Mouse (Mus musculus) ES-Bruce4 (cell line): ENCODE measurements around the gene Nfasc. TPM values are rescaled to one million over a fixed set of nuclear protein-coding genes. Genes with fewer than 3 reads are reported as not detected.

ENCODE experiments used
- H3K27ac ChIP-seq: 2 replicates; pipeline ENCODE4 v1.5.1; 2012; ENCODE audit warnings: low read length, inconsistent platforms; ENCODE audit not compliant: insufficient read depth
- H3K27me3 ChIP-seq: 2 replicates; pipeline ENCODE4 v1.6.1; 2012; ENCODE audit warnings: mild to moderate bottlenecking, low read length, inconsistent platforms; ENCODE audit not compliant: control insufficient read depth, poor library complexity, insufficient read depth, severe bottlenecking
- H3K36me3 ChIP-seq: 2 replicates; pipeline ENCODE4 v1.6.1; 2012; ENCODE audit warnings: inconsistent platforms, mild to moderate bottlenecking, low read length, moderate library complexity; ENCODE audit not compliant: control insufficient read depth, poor library complexity, insufficient read depth, severe bottlenecking
- H3K4me1 ChIP-seq: one replicate; pipeline ENCODE4 v1.8.1; 2011; ENCODE audit warnings: low read length; ENCODE audit not compliant: control insufficient read depth, insufficient read depth
- H3K4me3 ChIP-seq: 2 replicates; pipeline ENCODE4 v1.5.1; 2011; ENCODE audit warnings: low read depth, mild to moderate bottlenecking, low read length
- H3K9ac ChIP-seq: 2 replicates; pipeline ENCODE4 v1.6.1; 2012; ENCODE audit warnings: low read depth, mild to moderate bottlenecking, inconsistent platforms; ENCODE audit not compliant: poor library complexity, severe bottlenecking
- H3K9me3 ChIP-seq: replicated peaks from 2 replicates; pipeline ENCODE4 v1.6.1; 2012; ENCODE audit warnings: mild to moderate bottlenecking, low read length, inconsistent platforms; ENCODE audit not compliant: control insufficient read depth, poor library complexity, insufficient read depth, severe bottlenecking
- CTCF ChIP-seq: IDR thresholded peaks from one replicate; pipeline ENCODE4 v1.8.1; 2011; ENCODE audit warnings: low read depth, low read length
- EP300 ChIP-seq: IDR thresholded peaks from 2 replicates; pipeline ENCODE4 v1.6.1; 2011; ENCODE audit warnings: low read depth, low read length; ENCODE audit not compliant: insufficient read depth
- POLR2A ChIP-seq: IDR thresholded peaks from one replicate; pipeline ENCODE4 v1.8.1; 2011; ENCODE audit warnings: low read length; ENCODE audit not compliant: insufficient read depth
- polyA plus RNA-seq: library from polyadenylated mRNA; stranded (reverse); fragments of >200 nt; gene quantifications from 2 replicates; pipeline ENCODE4 v1.2.4, GENCODE M21; 2011; ENCODE audit warnings: low read depth; ENCODE audit not compliant: missing spikeins, insufficient read depth, insufficient read length

Gene Nfasc
- polyA plus RNA-seq, 1 experiment, result 11.0 TPM

DNA sequence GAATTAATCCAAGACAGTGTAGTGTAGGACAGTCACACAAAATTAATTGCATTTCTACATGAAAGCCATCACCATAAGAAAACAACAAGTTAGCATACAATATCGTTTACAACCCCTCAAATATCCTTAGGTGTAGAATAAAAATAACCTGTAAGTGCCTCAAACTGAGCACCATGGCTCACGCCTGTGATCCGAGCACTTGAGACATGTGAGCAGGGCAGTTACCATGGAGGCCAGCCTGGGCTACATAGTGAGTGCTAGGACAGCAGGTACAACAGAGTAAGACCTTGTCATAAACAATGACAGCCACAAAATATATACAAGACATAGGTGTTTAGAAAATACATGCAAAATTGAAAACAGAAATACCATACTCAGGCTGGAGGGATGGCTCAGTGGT, 68.9 kb downstream of the Nfasc start:
- Histone ChIP-seq H3K4me3 (no peak overlapping the region), H3K36me3 (no peaks in the 10 kb centered on the region), H3K4me1 (no peaks in the 10 kb centered on the region), H3K27me3 (no peaks in the 10 kb centered on the region), H3K9me3 (no peaks in the 10 kb centered on the region), H3K27ac (no peak overlapping the region), H3K9ac (no peak overlapping the region)
- TF ChIP-seq POLR2A (no peak), EP300 (no peak), CTCF (no peak)

DNA sequence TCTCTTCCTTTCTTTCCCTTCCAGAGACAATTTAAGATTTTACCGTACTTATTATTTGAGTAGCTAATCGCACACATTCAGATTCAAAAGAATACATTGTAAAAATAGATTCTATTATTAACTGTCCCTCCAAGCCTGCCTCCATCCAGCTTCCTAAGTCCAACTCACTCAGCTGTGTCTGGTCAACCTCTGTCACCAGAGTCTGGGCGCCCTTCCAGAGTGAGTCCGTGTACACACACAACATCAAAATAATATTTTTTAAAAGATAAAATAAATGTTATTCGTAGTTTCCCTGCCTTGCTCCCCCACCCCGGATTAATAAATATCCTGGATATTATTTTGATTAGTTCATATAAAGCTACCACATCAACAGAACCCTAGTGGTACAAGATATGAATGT, 72.4 kb downstream of the Nfasc start:
- Histone ChIP-seq H3K4me3 (no peak overlapping the region), H3K36me3 (no peaks in the 10 kb centered on the region), H3K9me3 (no peaks in the 10 kb centered on the region), H3K27me3 (no peaks in the 10 kb centered on the region), H3K4me1 (no peaks in the 10 kb centered on the region), H3K27ac (no peak overlapping the region), H3K9ac (no peak overlapping the region)
- TF ChIP-seq CTCF (no peak), POLR2A (no peak), EP300 (no peak)

GRCm38 (mm10) chr1:132660354-132660753, 81.2 kb downstream of the Nfasc start:
- Histone ChIP-seq H3K27me3 (no peaks in the 10 kb centered on the region), H3K9me3 (no peaks in the 10 kb centered on the region), H3K4me1 (peaks cover 7% of the 10 kb centered on the region), H3K9ac (no peak overlapping the region), H3K4me3 (no peak overlapping the region), H3K36me3 (no peaks in the 10 kb centered on the region), H3K27ac (no peak overlapping the region)
- TF ChIP-seq EP300 (no peak), POLR2A (no peak), CTCF (no peak)

- TF ChIP-seq EP300 (peak; percentile 72; the same call in 1 of the 2 replicates), POLR2A (no peak)
Observed at GRCm38 (mm10) chr1:132659604-132660003, 82.0 kb downstream of the Nfasc start.

GRCm38 (mm10) chr1:132655611-132656010, 86.0 kb downstream of the Nfasc start:
- Histone ChIP-seq H3K9me3 (no peaks in the 10 kb centered on the region), H3K4me1 (peaks cover 10% of the 10 kb centered on the region), H3K36me3 (no peaks in the 10 kb centered on the region), H3K9ac (no peak overlapping the region), H3K27ac (no peak overlapping the region), H3K27me3 (no peaks in the 10 kb centered on the region), H3K4me3 (no peak overlapping the region)
- no peak for TF ChIP-seq EP300
- no peak for TF ChIP-seq CTCF
- TF ChIP-seq POLR2A, result no peak

More at GRCm38 (mm10) chr1:132659604-132660003, 82.0 kb downstream of the Nfasc start:
- Histone ChIP-seq H3K9me3 (no peaks in the 10 kb centered on the region), H3K4me1 (peaks cover 7% of the 10 kb centered on the region), H3K36me3 (no peaks in the 10 kb centered on the region), H3K27me3 (no peaks in the 10 kb centered on the region), H3K27ac (no peak overlapping the region), H3K4me3 (no peak overlapping the region), H3K9ac (no peak overlapping the region)

DNA sequence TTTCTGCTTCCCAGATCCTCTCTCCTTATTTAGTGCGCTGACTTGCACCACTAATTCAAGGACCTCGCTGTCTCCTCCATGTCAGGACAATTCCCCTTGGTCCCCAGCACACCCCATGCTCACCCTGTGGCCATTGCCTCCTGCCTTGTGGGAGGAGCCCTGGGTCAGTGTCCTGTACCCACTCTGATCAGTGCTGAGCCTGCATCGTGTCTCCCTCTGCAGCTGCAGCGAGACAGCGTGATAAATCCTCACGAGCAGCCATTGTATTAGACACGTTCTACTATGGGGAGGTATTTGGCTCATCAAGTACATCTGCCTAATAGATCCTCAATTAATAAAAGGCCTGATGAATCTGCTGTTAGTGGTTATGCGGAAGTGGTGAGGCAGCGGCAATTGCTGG, 86.8 kb downstream of the Nfasc start:
- no peaks in the 10 kb centered on the region for H3K27me3 ChIP-seq
- H3K36me3 ChIP-seq, result no peaks in the 10 kb centered on the region
- no peak overlapping the region for H3K9ac ChIP-seq
- TF ChIP-seq CTCF (no peak), EP300 (no peak), POLR2A (no peak)
- H3K4me1 ChIP-seq, result peaks cover 10% of the 10 kb centered on the region
- no peaks in the 10 kb centered on the region for H3K9me3 ChIP-seq
- no peak overlapping the region for H3K4me3 ChIP-seq
- no peak overlapping the region for H3K27ac ChIP-seq
